ENCODE assay signal across 18 mouse cellular contexts in the genomic region with DNA sequence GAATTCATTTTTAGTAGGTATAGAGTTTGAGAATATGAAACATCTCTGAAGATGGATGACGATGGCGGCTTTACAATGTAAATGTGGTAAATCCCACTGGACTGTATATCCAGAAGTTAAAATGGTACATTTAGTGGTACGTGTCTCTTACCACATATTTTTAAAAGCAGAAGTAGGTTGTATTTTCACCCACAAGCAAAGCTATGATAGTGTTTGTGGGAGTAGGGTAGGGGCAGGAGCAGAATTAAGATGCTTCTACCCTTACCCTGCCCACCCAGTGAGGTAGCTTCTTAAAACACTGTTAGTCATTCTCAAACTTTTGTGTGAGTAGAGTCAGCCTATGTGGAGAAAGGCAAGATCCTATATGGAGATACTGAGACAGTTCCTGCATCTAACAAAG.
"Had no signal": no experiment of that assay in that cellular context is flagged by ENCODE, and none has a peak within 500 bp of the region (broad histone marks: within the 10 kb centered on the region; RNA-seq: fewer than 3 reads in every experiment).

No protein-coding gene starts in this region.

- DNase-seq: gastrocnemius, postnatal 14 days; gastrocnemius, postnatal 36 days; heart, adult 18-20 months; heart, postnatal 10 days; heart, postnatal 4 days; kidney, adult 18-20 months; kidney, adult 8-10 months; kidney, postnatal 10 days; kidney, postnatal 25 days; kidney, postnatal 4 days; layer of hippocampus, adult 9-11 months; layer of hippocampus, postnatal 36 days; left cerebral cortex, postnatal 4 days had no signal

- ATAC-seq: hindbrain, embryonic 16.5 days; inflammation-experienced regulatory T-cells, adult 6 months; intestine, embryonic 15.5 days; intestine, postnatal 0 days; liver, embryonic 12.5 days had no signal
